Comparison of ENCODE assay signal across 9 mouse cellular contexts in genomic region chr13:81426896-81427755, GRCm38 (mm10).
A peak's percentile ranks its signal among the peaks of the same experiment; 100 is the strongest.
DNase-seq lines count a peak whose midpoint lies in the region; ATAC-seq lines count a peak whose summit lies in the region.
"Had no signal": no experiment of that assay in that cellular context is flagged by ENCODE, and none has a peak within 500 bp of the region (broad histone marks: within the 10 kb centered on the region; RNA-seq: fewer than 3 reads in every experiment).

No protein-coding gene starts in this region.

- H3K4me3 ChIP-seq in kidney, embryonic 15.5 days (replicated peaks): no peak overlapping the region
- H3K4me3 ChIP-seq in midbrain, embryonic 14.5 days (replicated peaks; ENCODE audit: low read depth, low read length): no peak overlapping the region
- H3K4me3 ChIP-seq: liver, embryonic 15.5 days had no signal

- H3K27me3 ChIP-seq in kidney, embryonic 15.5 days: no peaks in the 10 kb centered on the region
- no peaks in the 10 kb centered on the region for H3K27me3 ChIP-seq in midbrain, embryonic 14.5 days (ENCODE audit: control insufficient read depth, insufficient read depth, low read length)
- H3K27me3 ChIP-seq: liver, embryonic 15.5 days had no signal

- 72% methylated on average over 15 of the region's 15 CpGs for WGBS in kidney, embryonic 15.5 days
- WGBS in midbrain, embryonic 14.5 days: 81% methylated on average over 15 of the region's 15 CpGs

- H3K4me2 ChIP-seq in kidney, embryonic 15.5 days: no peak overlapping the region
- H3K4me2 ChIP-seq in midbrain, embryonic 14.5 days (ENCODE audit: low read length): no peak overlapping the region
- H3K4me2 ChIP-seq: liver, embryonic 15.5 days had no signal

- no peaks in the 10 kb centered on the region for H3K36me3 ChIP-seq in kidney, embryonic 15.5 days
- no peaks in the 10 kb centered on the region for H3K36me3 ChIP-seq in midbrain, embryonic 14.5 days (ENCODE audit: control insufficient read depth, insufficient read depth, low read length)
- H3K36me3 ChIP-seq: liver, embryonic 15.5 days had no signal

- H3K27ac ChIP-seq in kidney, embryonic 15.5 days: no peak overlapping the region
- H3K27ac ChIP-seq in midbrain, embryonic 14.5 days (replicated peaks; ENCODE audit: low read depth, low read length): no peak overlapping the region
- H3K27ac ChIP-seq: liver, embryonic 15.5 days had no signal

- ATAC-seq in kidney, embryonic 15.5 days (replicated peaks; ENCODE audit: low FRiP score): no peak; the same call in 1 of the 2 replicates
- ATAC-seq in midbrain, embryonic 14.5 days (ENCODE audit: low FRiP score, low TSS enrichment): peak; percentile 49; the same call in 1 of the 2 replicates

- no peak overlapping the region for H3K9ac ChIP-seq in kidney, embryonic 15.5 days
- H3K9ac ChIP-seq in midbrain, embryonic 14.5 days (replicated peaks; ENCODE audit: low read length): no peak overlapping the region
- H3K9ac ChIP-seq: liver, embryonic 15.5 days had no signal

- DNase-seq in kidney, adult 11 months: peak; percentile 20
- peak; percentile 10 for DNase-seq in MEL-GATA-1-ER (ENCODE audit: extremely low read depth, low read depth)
- DNase-seq in cerebellum, postnatal 10 days: peak; percentile 80 to 87
- peak; percentile 6 for DNase-seq in gonadal fat pad, adult 2 months (ENCODE audit: low read depth)
- DNase-seq in left cerebral cortex, adult 11 months (ENCODE audit: low spot score): peak; percentile 11
- DNase-seq in midbrain, embryonic 14.5 days: peak; percentile 84
- peak; percentile 36 for DNase-seq in thymus, postnatal 14 days

- no peaks in the 10 kb centered on the region for H3K4me1 ChIP-seq in kidney, embryonic 15.5 days
- no peaks in the 10 kb centered on the region for H3K4me1 ChIP-seq in midbrain, embryonic 14.5 days (ENCODE audit: control insufficient read depth, insufficient read depth, low read length)
- H3K4me1 ChIP-seq: liver, embryonic 15.5 days had no signal

- H3K9me3 ChIP-seq in kidney, embryonic 15.5 days (replicated peaks): no peaks in the 10 kb centered on the region
- H3K9me3 ChIP-seq in midbrain, embryonic 14.5 days (ENCODE audit: control insufficient read depth, low read length): no peaks in the 10 kb centered on the region
- H3K9me3 ChIP-seq: liver, embryonic 15.5 days had no signal

Comparison
In these comparisons a context has a peak if more than half of its experiments do, and no peak if none do; other contexts are left out.
1. DNase-seq: peak in every context shown above with its lines; median percentile 84 in midbrain, embryonic 14.5 days; 84 in cerebellum, postnatal 10 days; 36 in thymus, postnatal 14 days; 20 in kidney, adult 11 months; 11 in left cerebral cortex, adult 11 months; 10 in MEL-GATA-1-ER; 6 in gonadal fat pad, adult 2 months.